23 mouse cellular contexts compared by ENCODE assay signal in genomic region chr2:79193851-79194250, GRCm38 (mm10).
DNase-seq lines count a peak whose midpoint lies in the region; ATAC-seq lines count a peak whose summit lies in the region.
"Had no signal": no experiment of that assay in that cellular context is flagged by ENCODE, and none has a peak within 500 bp of the region (broad histone marks: within the 10 kb centered on the region; RNA-seq: fewer than 3 reads in every experiment).

No protein-coding gene starts in this region.

- H3K4me2 ChIP-seq in intestine, embryonic 16.5 days (ENCODE audit: low read depth, low read length): no peak overlapping the region
- H3K4me2 ChIP-seq: forebrain, embryonic 13.5 days; heart, embryonic 12.5 days; hindbrain, embryonic 15.5 days; intestine, embryonic 15.5 days; limb, embryonic 15.5 days; liver, embryonic 15.5 days; midbrain, embryonic 13.5 days had no signal

- H3K9ac ChIP-seq in intestine, embryonic 16.5 days (ENCODE audit: low read depth, low read length): no peak overlapping the region
- H3K9ac ChIP-seq: forebrain, embryonic 13.5 days; heart, embryonic 12.5 days; hindbrain, embryonic 15.5 days; intestine, embryonic 15.5 days; limb, embryonic 15.5 days; liver, embryonic 15.5 days; midbrain, embryonic 13.5 days had no signal

- no peaks in the 10 kb centered on the region for H3K36me3 ChIP-seq in intestine, embryonic 16.5 days (ENCODE audit: control insufficient read depth, insufficient read depth, low read length)
- H3K36me3 ChIP-seq: embryonic facial prominence, embryonic 10.5 days; G1E; heart, embryonic 12.5 days; hindbrain, embryonic 15.5 days; intestine, embryonic 15.5 days; limb, embryonic 15.5 days; liver, embryonic 15.5 days; midbrain, embryonic 13.5 days had no signal

- H3K4me1 ChIP-seq in intestine, embryonic 16.5 days (ENCODE audit: control insufficient read depth, insufficient read depth, low read length): no peaks in the 10 kb centered on the region
- H3K4me1 ChIP-seq: embryonic facial prominence, embryonic 10.5 days; forebrain, embryonic 13.5 days; heart, embryonic 12.5 days; hindbrain, embryonic 15.5 days; intestine, embryonic 15.5 days; limb, embryonic 15.5 days; liver, embryonic 15.5 days; midbrain, embryonic 13.5 days had no signal

- peak; percentile 91 for ATAC-seq in megakaryocyte, adult 5-6 weeks (ENCODE audit: poor library complexity, severe bottlenecking)
- no peak for ATAC-seq in intestine, embryonic 16.5 days
- ATAC-seq: forebrain, embryonic 13.5 days; intestine, embryonic 15.5 days; midbrain, embryonic 13.5 days had no signal

- DNase-seq in adrenal gland, adult 2 months: peak; percentile 42
- no peak for DNase-seq in adrenal gland, postnatal 4 days (ENCODE audit: low spot score in 2 of 2)
- DNase-seq in ovary, adult 18-20 months (ENCODE audit: low spot score): peak; percentile 34
- no peak for DNase-seq in ovary, postnatal 36 days (ENCODE audit: low spot score)
- no peak for DNase-seq in layer of hippocampus, adult 11-12 months (ENCODE audit: low spot score)
- DNase-seq: cerebellum, adult 2 months; heart, adult 11 months; right cerebral cortex, postnatal 4 days had no signal

- H3K4me3 ChIP-seq in intestine, embryonic 16.5 days (ENCODE audit: low read length): no peak overlapping the region
- H3K4me3 ChIP-seq: embryonic facial prominence, embryonic 10.5 days; forebrain, embryonic 13.5 days; heart, embryonic 12.5 days; hindbrain, embryonic 15.5 days; intestine, embryonic 15.5 days; limb, embryonic 15.5 days; liver, embryonic 15.5 days; midbrain, embryonic 13.5 days; myocyte had no signal

- WGBS in intestine, embryonic 16.5 days: 63% methylated on average over 1 of the region's 1 CpGs

- H3K27me3 ChIP-seq in intestine, embryonic 16.5 days (replicated peaks; ENCODE audit: control insufficient read depth, insufficient read depth, low read length): no peaks in the 10 kb centered on the region
- H3K27me3 ChIP-seq: forebrain, embryonic 13.5 days; heart, embryonic 12.5 days; hindbrain, embryonic 15.5 days; intestine, embryonic 15.5 days; limb, embryonic 15.5 days; liver, embryonic 15.5 days; midbrain, embryonic 13.5 days had no signal

- H3K27ac ChIP-seq in intestine, embryonic 16.5 days (ENCODE audit: low read length): no peak overlapping the region
- H3K27ac ChIP-seq: embryonic facial prominence, embryonic 10.5 days; forebrain, embryonic 13.5 days; hindbrain, embryonic 15.5 days; intestine, embryonic 15.5 days; kidney, postnatal 0 days; limb, embryonic 15.5 days; liver, embryonic 15.5 days; macrophage; midbrain, embryonic 13.5 days; stomach, postnatal 0 days had no signal

- H3K9me3 ChIP-seq in intestine, embryonic 16.5 days (ENCODE audit: control insufficient read depth, low read length): no peaks in the 10 kb centered on the region
- H3K9me3 ChIP-seq: embryonic facial prominence, embryonic 10.5 days; forebrain, embryonic 13.5 days; G1E; heart, embryonic 12.5 days; hindbrain, embryonic 15.5 days; intestine, embryonic 15.5 days; limb, embryonic 15.5 days; liver, embryonic 15.5 days; midbrain, embryonic 13.5 days had no signal

Comparison
In these comparisons a context has a peak if more than half of its experiments do, and no peak if none do; other contexts are left out.
1. DNase-seq: peak in adrenal gland, adult 2 months (single experiment) and ovary, adult 18-20 months (single experiment); none in adrenal gland, postnatal 4 days (0 of 2), ovary, postnatal 36 days (single experiment) and layer of hippocampus, adult 11-12 months (single experiment).